Mouse (Mus musculus) thymus, postnatal 10 days (tissue): Measurements from ENCODE around the gene Gpr153.

Experiments used
- DNase-seq, 2 experiments: peaks; one replicate each; pipeline ENCODE4 v3.0.0; 2021; ENCODE audit warnings: low spot score in 2 of 2

Gpr153 gene

GRCm38 (mm10) chr4:152287317-152288120, 13.5 kb downstream of the Gpr153 start:
- DNase-seq: no peak

- no peak for DNase-seq
Observed at GRCm38 (mm10) chr4:152288398-152288945, 14.4 kb downstream of the Gpr153 start.

- no peak for DNase-seq
Observed at GRCm38 (mm10) chr4:152290385-152290784, 16.4 kb downstream of the Gpr153 start.

GRCm38 (mm10) chr4:152290991-152291390, 17.0 kb downstream of the Gpr153 start:
- no peak for DNase-seq

- DNase-seq: no peak
Observed at GRCm38 (mm10) chr4:152291562-152291961, 17.5 kb downstream of the Gpr153 start, which contains the start of gene Hes3. TSS of gene Hes3 (minus strand) at chr4:152291662.

- DNase-seq: no peak
Observed at GRCm38 (mm10) chr4:152292102-152292765, 18.2 kb downstream of the Gpr153 start.

- no peak for DNase-seq
Observed at GRCm38 (mm10) chr4:152294188-152294929, 20.3 kb downstream of the Gpr153 start.

- peak; percentile 42 to 44 for DNase-seq
Observed at GRCm38 (mm10) chr4:152295916-152296315, 21.9 kb downstream of the Gpr153 start.

GRCm38 (mm10) chr4:152296371-152296770, 22.3 kb downstream of the Gpr153 start:
- no peak for DNase-seq

GRCm38 (mm10) chr4:152296874-152297861, 23.1 kb downstream of the Gpr153 start, which contains the start of gene Icmt:
TSS of gene Icmt (plus strand) at chr4:152297227.
- peak; percentile 99 to 100 for DNase-seq

GRCm38 (mm10) chr4:152298836-152299235, 24.8 kb downstream of the Gpr153 start:
- no peak for DNase-seq

GRCm38 (mm10) chr4:152300375-152300774, 26.3 kb downstream of the Gpr153 start:
- DNase-seq: no peak

- DNase-seq: no peak
Observed at GRCm38 (mm10) chr4:152302012-152302411, 28.0 kb downstream of the Gpr153 start.

- DNase-seq: no peak
Observed at GRCm38 (mm10) chr4:152303172-152303571, 29.1 kb downstream of the Gpr153 start.

GRCm38 (mm10) chr4:152304685-152305084, 30.7 kb downstream of the Gpr153 start:
- DNase-seq: no peak

GRCm38 (mm10) chr4:152305991-152306390, 32.0 kb downstream of the Gpr153 start:
- DNase-seq: no peak

- DNase-seq: no peak
Observed at GRCm38 (mm10) chr4:152307542-152307941, 33.5 kb downstream of the Gpr153 start.

GRCm38 (mm10) chr4:152312186-152312585, 38.2 kb downstream of the Gpr153 start:
- DNase-seq: no peak

GRCm38 (mm10) chr4:152313211-152313632, 39.2 kb downstream of the Gpr153 start:
- no peak for DNase-seq

GRCm38 (mm10) chr4:152313934-152314333, 39.9 kb downstream of the Gpr153 start:
- DNase-seq: no peak
